Mouse (Mus musculus) brain, adult 2 months (tissue): ENCODE results near the gene Tmub2.

Experiments
- DNase-seq: peaks from one replicate; pipeline ENCODE4 v3.0.0; 2011; ENCODE audit warnings: low read depth, low spot score

Gene Tmub2

DNA sequence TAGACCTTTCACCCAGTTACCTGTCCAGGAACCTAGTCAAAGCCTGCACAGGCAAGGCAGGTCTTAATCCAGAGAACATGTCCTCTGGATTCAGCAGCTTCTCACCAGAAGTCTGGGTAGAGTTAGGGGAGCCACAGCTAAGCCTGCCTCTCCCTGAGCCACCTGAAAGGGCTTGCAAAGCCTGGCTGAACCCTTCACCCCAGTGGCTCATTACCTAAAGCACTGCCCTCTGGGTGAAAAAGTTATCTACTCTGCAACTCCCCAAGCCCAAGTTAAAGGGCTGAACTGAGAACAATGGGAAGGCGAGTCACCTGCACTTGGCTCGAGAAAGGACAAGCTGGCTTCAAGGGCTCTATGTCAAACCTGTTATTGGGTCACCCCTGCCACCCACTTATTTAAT is 19.4 kb downstream of the Tmub2 start:
- no peak for DNase-seq

DNA sequence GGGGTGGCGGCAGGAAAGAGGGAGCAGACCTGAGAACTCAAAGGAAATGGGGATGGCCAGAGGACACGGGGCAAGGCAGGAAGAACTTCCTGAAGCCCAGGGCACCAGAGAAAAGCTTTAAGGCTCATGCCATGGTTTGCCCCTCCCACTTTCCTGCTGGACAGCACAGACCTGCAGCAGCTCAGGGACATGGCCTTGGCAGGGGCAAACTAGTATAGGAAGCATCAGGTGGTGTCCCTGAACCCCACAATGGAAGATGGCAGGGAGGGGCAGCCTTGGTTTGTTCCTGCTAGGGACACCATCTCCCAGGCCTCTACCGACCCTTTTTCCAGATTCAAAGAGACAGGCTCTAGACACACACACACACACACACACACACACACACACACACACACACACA is 20.6 kb downstream of the Tmub2 start:
- DNase-seq = no peak

DNA sequence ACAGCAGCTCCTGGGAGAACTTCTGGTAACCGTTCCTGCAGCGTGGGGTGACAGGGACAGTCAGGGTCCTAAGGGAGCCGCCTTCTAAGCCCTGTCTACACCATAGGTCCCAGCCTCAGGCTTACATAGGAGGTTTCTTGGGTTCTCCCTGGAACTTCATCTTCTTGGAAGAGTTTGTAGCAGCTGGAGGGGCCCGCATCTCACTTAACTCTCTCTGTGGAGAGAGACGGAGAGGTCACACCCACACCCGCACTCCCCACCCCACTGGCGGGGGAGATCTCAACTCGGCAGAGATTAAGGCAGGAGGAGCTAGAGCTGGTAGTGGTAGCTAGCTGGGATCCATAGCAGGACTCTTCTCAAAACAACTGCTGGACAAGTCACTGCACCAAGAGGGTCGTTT is 23.4 kb downstream of the Tmub2 start:
- no peak for DNase-seq

DNA sequence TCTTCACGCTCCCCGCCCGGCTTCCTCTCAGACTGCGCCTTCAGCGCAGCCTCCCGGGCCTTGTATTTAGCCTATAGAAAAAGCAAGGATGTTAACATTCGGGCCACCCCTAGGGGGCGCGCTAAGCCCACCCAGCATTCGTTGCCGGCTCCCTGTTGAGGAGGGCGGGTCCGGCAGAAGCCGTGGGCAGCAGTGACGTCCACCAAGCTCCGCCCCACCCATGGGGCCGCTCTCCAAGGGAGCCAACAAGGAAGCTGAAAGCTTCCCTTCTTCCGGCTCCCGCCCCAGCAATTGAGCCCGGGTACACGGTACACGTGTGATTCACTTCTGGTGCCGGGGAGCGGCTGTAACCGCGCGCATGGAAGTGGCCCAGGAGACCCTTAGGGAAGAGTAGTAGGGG is 24.2 kb downstream of the Tmub2 start:
- DNase-seq = peak; percentile 98

DNA sequence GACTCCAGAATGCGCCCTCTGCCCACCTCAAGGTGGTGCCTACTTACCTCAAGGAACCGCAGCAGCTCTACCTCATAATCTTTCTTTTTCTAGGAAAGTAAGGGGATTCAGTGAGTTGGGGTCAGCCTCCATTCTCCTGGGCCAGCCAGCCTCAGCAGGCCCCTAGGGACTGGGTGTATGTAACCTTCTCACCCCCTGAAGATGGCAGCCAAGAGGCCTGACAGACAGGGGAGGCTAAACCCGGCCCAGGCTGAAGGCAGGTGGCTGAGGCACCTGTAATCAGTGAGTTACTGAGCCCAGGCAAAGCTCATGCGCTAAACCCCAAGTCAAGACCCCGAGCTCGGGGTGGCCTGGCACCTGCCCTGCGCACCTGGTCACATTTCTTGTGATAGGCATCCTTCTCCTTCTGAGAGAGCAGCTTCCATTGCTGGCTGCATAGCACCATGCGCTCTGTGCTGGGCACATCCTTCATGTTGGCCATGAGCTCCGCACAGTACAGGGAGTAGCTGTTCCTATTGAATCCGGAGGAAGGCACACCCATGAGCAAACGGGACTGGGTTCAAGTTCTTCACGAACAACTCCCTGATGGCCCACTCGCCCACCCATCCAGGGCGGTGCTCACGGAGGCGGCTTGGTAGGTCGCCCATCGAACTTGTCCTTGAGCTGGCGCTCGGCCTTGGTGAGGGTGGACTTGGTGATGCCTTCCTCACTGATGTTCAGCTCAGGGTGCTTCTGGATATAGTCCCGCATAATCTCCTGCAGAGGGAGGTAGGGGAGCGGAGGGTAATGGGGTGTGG is 25.3 kb downstream of the Tmub2 start:
- no peak for DNase-seq

DNA sequence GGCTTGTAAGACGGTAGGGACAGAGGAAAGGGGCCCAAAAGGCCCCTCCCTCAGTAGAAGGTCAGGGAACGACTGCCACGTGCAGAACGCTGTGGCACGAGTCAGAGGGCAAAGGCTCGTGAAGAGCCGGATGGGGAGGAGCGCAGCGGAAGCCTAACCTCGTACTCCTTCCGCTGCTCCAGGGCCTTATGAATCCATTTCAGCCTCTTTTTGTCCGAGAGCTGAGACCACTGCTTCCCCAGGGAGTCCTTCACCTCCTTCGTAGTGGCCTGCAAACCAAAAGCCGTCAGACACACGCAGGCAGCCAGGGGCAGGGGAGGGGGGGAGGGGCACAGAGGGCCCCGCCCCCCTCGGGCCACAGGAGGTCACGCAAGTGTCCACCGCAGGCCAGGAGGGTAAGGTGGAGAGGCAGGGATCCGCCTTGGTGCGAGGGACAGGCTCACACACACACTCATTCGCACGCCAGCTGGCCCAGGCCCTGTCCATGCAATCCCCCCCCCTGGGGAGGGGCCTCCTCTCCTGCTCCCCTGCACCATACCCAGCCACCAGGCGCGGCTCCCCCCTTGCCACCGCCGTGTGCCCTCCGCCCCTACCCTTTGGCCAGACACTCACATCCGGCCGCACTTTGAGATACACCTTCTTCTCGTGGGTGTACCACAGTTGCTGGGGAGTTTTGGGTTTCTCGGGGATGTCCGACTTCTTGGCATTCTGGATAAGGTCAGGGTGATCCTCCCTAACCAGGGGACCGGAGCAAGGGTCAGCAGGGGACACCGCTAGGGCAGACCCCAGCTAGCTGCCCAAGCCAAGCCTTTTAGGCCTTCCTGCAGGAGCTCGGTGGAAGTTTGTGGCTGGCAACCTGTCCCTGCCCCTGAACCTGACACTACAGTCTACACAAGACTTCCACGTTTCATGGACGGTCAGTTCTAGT is 26.3 kb downstream of the Tmub2 start:
- no peak for DNase-seq

DNA sequence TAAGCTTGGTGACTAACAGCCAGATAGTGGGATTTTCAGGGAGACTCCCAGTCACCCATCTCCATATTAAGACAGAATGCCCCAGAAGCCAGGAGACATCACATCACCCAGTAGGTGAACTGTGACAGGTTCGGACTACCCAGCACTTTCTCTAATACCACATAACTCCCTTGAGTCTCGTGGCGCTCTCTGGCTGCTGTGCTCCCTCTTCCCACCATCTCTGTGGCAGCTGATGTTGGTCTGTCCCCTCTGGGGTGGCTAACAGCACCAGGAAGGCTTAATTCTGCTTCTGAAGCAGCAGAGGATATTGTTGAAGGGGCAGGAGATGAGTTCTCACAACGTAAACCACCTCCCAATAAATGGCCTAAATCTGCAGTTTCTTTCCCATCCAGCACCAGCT is 27.2 kb downstream of the Tmub2 start:
- no peak for DNase-seq

DNA sequence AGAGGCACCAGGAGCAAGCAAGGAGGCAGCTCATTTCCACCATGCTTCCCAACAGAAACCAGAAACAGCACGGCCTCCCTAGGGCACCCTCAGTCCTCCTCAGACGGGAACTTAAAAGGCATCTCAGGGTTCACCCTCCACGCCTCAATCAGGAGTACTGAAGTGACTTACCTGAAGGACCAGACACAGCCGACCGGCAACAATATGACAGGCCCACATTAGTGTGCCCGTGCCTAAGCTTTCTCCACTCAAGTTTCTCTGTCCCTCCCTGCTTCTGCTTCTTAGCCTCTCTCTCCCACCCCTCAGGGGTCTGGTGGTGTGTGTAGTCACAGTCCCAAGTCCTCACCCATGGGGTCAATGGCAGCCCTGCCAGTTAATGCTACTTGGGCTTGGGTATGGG is 27.9 kb downstream of the Tmub2 start:
- DNase-seq = no peak

DNA sequence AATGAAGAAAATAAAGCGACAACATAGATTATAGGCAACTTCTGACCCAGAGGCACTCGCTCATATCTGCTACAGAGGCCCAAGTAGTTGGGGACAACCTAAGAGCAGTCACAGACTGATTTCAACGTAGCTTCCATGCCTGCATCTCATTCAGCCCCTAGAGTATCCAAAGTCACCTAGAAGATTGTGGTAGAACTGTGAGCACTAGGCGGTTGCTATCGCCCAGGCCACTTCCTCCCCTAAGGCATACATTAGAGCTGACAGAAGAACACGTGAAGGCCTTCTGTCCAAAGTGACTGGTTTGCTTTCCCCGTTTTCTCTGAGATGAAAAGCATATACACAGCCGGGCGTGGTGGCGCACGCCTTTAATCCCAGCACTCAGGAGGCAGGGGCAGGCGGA is 29.6 kb downstream of the Tmub2 start:
- no peak for DNase-seq

DNA sequence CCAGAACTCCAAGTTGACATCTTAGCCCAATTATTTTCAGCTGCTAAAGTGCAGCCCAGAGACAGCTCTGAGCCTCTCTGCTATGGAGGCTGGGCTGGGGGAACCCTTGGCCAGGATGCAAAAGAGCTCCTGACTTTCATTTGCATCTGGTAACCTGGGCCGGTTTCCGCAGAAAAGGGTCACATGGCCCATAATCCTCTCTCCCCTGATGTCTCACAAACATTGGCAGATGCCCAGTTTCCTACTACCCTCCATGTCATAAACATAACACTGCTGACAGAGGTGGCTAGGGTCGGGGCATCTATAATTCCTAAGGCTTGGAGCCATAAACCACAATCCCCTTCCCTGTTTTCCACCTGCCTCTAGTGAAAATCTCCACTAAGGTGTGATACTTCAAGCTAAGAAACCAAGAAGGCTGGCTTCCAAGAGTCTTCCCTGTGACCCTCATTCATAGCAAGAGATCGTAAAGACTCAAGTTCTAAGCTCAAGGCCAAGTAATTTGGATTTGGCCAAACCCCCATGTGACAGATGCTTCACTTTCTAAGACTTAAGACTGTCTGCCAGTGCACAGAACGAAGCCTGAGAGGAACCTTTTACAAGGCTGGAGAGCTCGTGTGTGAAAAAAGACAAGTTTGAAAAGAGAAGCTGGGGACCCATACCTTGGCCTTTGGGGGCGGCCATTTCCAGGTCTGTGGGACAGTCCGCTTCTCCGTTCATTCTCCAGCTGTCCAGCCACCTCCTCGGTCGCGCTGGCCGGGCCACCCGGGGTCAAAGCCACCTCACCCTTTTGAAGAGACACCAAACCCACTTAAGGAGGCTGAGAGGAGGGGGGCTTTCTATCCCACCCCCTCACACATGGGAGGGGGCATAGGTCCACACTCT is 31.2 kb downstream of the Tmub2 start:
- DNase-seq = peak; percentile 50

DNA sequence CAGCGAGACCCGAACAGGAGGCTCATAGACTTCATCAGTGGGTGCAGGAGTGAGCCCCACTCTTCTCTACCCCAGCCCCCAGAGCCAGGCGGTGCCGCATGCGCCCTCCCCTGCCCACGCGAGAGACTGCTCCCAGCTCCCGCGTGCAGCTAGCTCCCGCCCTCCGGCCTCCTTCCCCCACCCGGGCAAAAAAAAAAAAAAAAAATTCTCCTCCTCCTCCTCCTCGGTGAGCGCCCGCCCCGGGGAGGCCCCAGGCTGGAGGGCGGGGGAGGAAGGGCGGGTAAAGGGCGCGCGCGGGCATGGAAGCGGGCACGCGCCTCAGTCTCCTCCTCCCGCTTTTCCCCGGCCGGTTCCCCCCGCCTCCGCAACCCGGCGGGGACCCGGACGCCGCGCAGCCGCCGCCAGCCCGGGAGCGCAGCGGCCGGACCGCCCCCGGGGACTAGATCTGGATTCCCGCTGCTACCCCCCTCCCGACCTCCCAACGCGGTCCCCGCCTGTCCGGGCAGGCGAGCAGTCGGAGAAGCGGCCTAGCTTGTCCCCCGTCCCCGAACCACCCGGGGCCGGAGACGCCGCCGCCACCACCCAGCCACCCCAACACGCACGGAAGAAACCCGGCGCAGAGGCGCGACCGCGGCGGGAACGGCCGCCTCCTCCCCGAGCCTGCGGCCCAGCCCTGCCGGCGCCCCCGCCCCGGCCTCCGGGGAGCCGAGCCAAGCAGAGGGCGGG is 32.0 kb downstream of the Tmub2 start:
- DNase-seq = peak; percentile 93

DNA sequence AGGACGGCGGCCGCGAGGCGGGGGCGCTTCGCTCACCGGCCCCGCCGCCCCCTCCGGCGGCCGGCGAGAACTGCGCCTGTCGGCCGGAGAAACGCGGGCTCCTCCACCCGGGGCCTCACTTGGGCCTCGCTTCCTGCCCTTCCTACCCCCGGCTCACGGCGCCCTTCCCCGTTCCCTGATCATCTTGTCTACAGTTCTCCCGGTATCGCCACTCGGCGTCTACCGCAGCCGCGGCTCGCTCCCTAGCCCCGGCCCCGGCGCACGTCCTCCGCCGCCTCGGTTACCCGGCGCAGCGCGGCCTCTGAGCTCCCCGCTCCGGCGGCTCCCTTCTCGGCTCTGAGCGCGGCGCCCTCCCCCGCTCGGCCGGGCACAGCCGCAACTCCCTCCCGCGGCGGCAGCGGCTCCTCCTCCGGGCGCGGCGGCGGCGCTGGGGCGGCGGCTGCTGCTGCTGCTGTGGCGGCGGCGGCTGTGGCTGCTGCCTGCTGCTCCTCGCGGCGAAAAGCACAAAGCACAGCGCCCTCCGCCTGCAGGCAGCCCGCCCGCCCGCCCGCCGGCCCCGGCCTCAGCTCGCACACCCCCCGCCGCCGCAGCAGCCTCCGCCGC is 32.7 kb downstream of the Tmub2 start:
- peak; percentile 76 for DNase-seq

DNA sequence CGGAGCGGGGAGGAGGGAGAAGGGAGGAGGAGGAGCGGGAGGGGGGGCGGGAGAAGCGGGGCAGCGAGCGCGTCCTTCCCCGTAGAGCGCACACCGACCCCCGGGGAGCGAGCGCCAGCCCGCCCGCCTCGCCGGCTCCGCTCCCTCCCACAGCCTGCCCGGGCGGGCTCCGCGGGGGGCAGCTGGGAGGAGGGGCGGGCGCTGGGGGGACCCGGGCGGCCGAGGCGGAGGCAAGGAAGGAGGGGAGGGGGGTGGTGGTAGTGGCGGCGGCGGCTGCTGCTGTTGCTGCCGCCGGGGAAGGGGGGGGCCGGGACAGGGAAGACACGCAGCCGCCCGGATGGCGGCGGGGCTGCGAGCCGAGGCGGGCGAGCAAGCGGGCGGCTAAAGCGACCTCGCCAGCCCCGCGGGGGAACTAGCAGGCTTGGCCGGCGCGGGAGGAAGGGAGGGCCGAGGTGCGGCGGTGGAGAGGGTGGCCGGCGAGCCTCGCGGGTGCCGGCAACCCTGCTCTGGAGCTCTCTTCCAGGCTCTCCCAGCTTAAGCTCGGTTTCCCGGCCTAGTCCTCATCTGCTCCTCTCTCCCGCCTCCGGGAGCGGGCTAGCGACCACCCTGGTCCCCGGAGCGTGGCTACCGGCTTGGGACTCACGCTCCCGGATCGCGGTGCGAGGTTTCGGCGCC is 33.3 kb downstream of the Tmub2 start:
- peak; percentile 79 for DNase-seq

DNA sequence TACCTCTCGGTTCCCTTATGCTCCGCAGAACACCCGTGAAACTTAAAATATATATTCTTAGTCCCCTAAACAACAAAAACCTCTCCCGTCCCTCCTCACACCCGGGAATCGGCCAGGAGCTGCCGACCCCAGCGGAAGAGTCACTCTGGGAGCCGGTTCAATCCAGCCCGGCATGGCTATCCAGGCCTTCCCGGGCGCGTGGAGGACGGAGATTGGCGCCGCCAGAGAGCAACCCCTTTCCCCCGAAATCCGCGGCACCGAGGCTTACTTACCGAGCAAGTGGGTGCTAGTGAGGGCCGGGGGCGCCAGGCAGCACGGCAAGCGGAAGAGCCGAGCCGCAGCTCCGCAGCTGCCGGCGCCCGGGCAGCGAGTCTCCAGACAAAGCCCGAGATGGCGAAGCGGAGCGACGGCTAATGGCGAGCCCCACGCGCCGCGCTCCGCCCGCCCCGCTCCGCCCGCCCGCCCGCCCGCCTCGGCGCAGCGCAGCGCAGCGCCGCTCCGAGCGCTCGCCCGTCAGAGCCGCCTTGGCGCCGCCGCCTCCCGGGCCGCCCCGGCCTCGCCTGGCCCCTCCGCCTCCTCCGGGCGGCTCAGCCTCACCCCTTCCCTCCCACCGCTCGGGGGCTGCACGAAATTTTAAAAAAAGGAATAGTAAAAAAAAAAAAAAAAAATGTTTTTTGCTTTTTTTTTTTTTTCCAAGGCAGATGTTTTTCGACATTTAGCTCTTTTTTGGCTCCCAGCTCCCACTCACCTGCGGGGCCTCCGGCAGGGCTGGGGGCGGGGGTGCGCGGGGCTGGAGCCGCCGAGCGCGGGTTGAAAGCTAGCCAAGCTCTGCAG is 34.1 kb downstream of the Tmub2 start:
- DNase-seq = peak; percentile 79

DNA sequence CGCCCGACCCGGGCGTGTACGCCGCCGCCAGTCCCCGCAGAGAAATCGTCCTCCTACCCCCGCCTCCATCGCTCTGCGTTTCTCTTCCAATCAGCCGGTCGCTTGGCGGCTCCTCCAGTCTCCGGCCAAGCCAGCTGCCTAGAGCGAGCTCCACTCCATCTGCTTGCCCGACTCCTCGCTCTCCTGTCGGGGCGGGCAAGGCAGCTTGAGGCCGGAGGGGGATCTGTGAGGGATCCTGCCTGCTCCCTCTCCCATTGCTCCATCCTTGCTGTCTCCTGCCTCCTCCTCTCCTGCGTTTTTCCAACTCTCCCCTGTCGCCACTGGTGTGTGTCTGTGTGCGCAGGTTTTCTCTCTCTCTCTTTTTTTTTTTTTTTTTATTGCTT is 34.7 kb downstream of the Tmub2 start, which contains the start of gene Ubtf:
Gene Ubtf, minus strand, starts transcription at position 333 of the 383 bp plus-strand sequence.
- peak; percentile 97 for DNase-seq

DNA sequence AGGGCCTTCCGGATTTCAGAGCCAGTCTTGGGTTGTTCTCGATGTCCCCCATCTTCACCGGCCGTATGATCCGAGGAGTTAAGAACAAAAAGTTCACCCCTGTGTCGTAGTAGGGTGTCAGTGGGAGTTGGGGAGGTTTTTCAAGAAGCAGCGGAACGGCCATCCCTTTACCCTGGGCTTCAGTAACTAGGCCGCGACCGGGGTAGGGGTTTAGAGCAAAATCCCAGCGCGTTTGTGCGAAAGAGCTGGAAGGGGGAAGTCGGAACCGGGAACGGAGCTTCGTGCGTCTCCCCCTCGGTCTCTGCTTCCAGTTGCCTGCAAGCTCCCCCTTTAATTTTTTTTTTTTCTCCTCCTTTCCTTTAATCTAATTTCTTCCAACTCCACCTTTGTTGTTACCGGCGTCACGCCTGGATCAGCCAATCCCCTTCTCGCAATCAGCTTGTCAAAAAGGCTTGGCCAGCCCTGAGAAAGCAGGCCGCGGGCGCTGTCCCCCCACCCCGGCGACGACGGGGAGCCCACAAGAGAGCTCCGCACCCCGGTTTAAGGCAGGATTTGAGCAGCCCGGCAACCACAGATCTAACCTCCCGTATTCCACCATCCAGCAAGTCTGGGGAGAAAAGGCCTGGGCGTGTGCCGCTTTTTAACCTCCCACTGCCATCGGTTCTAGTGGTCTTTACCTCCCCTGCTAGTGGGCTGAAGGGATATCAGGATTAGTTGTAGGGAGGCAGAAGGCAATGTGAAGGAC is 35.4 kb downstream of the Tmub2 start:
- DNase-seq = peak; percentile 99

DNA sequence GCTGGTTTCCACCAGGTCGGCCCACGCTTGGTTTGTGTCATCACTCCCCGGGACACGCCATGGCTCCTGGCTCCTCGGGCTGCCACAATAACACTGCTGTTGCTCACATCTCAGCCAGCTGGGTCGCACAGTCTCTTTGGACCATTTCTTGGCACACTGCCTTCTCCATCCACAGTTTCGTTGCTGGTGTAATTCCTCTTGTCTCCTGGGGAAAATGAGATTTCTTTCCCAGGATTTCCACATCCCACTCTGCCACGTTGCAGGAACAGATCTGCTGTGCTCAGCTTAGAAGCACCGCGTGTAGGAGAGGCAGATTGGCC is 35.9 kb downstream of the Tmub2 start:
- peak; percentile 93 for DNase-seq

DNA sequence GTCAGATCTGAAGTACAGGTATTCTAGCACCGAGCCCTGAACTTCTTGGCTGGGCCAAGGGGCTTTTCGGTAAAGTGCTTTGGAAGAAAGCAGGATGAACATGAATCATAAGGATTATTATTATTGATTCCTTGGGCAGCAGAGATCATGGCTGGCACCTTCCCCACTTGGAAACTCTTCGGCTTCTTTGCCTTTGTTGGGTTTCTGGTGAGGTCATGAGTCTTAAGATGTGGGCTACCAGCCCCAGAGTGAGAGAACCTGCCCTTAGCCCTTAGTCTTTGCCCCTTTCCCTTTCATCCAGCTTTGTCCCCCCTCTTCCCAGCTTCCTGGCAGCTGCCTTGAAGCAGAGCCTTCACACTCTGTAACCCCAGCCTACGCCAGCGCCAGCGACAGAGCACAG is 37.2 kb downstream of the Tmub2 start:
- DNase-seq = no peak

DNA sequence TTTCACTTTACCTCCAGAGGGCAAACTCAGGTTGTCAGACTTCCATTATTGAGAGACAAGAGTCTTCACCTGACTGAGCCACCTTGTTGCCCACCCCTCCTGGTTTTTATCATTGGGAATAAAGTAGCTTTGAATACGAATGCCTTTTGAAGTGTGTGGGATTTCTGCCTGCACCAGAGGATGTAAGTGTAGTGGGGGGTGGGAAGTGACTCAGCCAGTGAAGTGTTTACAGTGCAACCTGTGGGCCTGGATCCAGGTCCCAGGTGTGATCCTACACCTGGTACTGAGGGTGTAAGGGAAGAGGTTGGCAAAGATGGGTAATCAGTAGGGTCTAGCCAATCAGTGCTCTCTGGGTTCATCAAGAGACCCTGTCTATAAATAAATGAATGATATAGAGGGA is 38.8 kb downstream of the Tmub2 start:
- DNase-seq = no peak
